In the genomic region with DNA sequence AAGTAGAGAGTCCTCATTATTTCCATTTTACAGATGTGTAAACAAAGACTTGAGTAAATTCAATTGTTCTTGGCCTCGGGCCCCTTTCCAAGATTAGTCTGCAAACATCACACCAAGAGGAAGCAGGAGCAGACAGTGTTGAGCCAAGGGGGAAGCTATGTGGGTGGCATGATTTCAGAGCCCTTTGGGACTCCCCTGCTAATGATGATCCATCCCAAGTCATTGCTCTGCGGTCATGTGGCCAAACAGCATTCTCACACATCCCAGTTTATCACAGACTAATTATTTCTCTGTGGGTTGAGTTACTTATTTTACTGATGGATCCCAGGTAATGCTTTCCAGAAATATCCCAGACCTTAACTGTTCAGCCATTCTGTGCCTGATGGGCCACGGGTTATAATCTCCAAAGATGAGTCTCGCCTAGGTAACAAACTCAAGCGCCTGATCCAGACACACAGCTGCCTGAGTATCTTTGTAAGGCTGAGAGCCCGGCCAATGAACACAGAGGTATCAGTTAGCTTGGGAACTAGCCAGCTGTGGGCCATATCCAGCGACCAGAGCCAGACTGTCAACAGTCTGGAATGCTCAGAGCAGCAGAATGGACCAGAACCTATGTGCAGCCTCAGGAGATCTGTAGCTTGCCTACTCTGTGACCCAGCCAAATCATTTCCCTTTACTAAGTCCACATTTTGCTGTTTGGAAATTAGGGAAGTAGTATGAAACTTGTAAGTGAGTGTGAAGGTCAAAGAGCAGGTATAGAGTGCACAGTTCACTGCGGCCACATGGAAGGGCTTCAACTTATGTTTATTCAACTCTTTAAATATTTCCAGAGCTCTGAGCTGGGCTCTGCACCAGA, we compare ENCODE assay signal across 9 mouse cellular contexts.
DNase-seq lines count a peak whose midpoint lies in the region; ATAC-seq lines count a peak whose summit lies in the region.
"Had no signal": no experiment of that assay in that cellular context is flagged by ENCODE, and none has a peak within 500 bp of the region (broad histone marks: within the 10 kb centered on the region; RNA-seq: fewer than 3 reads in every experiment).

No protein-coding gene starts in this region.

- no peak overlapping the region for H3K4me3 ChIP-seq in heart, embryonic 14.5 days (ENCODE audit: control insufficient read depth in 1 of 2, insufficient read depth in 1 of 2, low read depth in 1 of 2, low read length in 2 of 2)
- no peak overlapping the region for H3K4me3 ChIP-seq in liver, embryonic 16.5 days (ENCODE audit: low read depth, low read length)
- H3K4me3 ChIP-seq in midbrain, embryonic 15.5 days: no peak overlapping the region

- peak; percentile 67 for DNase-seq in Muller cell, postnatal 12 days (ENCODE audit: inconsistent ontology term)
- peak; percentile 21 for DNase-seq in embryo, embryonic 10.5 days (ENCODE audit: low spot score)
- DNase-seq in layer of hippocampus, adult 18-20 months (ENCODE audit: low spot score in 2 of 2): no peak
- no peak for DNase-seq in layer of hippocampus, postnatal 36 days

- WGBS in heart, embryonic 14.5 days: 39% methylated on average over 8 of the region's 8 CpGs
- 50% methylated on average over 8 of the region's 8 CpGs for WGBS in liver, embryonic 16.5 days (ENCODE audit: insufficient replicate concordance)
- WGBS in midbrain, embryonic 15.5 days: 85% methylated on average over 8 of the region's 8 CpGs

- H3K4me1 ChIP-seq in heart, embryonic 14.5 days (ENCODE audit: control insufficient read depth in 2 of 2, insufficient read depth in 2 of 2, low read length in 2 of 2): peaks cover 28 to 39% of the 10 kb centered on the region in 2 experiments
- peaks cover 6% of the 10 kb centered on the region for H3K4me1 ChIP-seq in liver, embryonic 16.5 days (ENCODE audit: control insufficient read depth, low read depth, low read length)
- H3K4me1 ChIP-seq in midbrain, embryonic 15.5 days: no peaks in the 10 kb centered on the region

- no peak overlapping the region for H3K9ac ChIP-seq in heart, embryonic 14.5 days (ENCODE audit: low read length)
- H3K9ac ChIP-seq in liver, embryonic 16.5 days (ENCODE audit: low read depth, low read length): no peak overlapping the region
- H3K9ac ChIP-seq in midbrain, embryonic 15.5 days: no peak overlapping the region

- H3K9me3 ChIP-seq in heart, embryonic 14.5 days (ENCODE audit: control insufficient read depth, low read length): no peaks in the 10 kb centered on the region
- no peaks in the 10 kb centered on the region for H3K9me3 ChIP-seq in liver, embryonic 16.5 days (replicated peaks; ENCODE audit: control insufficient read depth, low read length)
- no peaks in the 10 kb centered on the region for H3K9me3 ChIP-seq in midbrain, embryonic 15.5 days

- H3K4me2 ChIP-seq in heart, embryonic 14.5 days (ENCODE audit: low read length): no peak overlapping the region
- H3K4me2 ChIP-seq in liver, embryonic 16.5 days (ENCODE audit: low read depth, low read length): no peak overlapping the region
- H3K4me2 ChIP-seq in midbrain, embryonic 15.5 days: no peak overlapping the region

- no peaks in the 10 kb centered on the region for H3K36me3 ChIP-seq in heart, embryonic 14.5 days (ENCODE audit: control insufficient read depth, insufficient read depth, low read length)
- H3K36me3 ChIP-seq in liver, embryonic 16.5 days (ENCODE audit: control insufficient read depth, insufficient read depth): no peaks in the 10 kb centered on the region
- no peaks in the 10 kb centered on the region for H3K36me3 ChIP-seq in midbrain, embryonic 15.5 days (replicated peaks)

- H3K27me3 ChIP-seq in heart, embryonic 14.5 days (ENCODE audit: control insufficient read depth, insufficient read depth, low read length): no peaks in the 10 kb centered on the region
- H3K27me3 ChIP-seq in liver, embryonic 16.5 days (ENCODE audit: control insufficient read depth, insufficient read depth, low read depth, low read length): no peaks in the 10 kb centered on the region
- no peaks in the 10 kb centered on the region for H3K27me3 ChIP-seq in midbrain, embryonic 15.5 days (replicated peaks)

- H3K27ac ChIP-seq in heart, embryonic 14.5 days (replicated peaks in 1 of 2; ENCODE audit: control insufficient read depth in 1 of 2, insufficient read depth in 1 of 2, low read depth in 2 of 2, low read length in 2 of 2): peak overlapping the region; percentile 29 to 45; a peak in 2 of 4 replicates
- peak overlapping the region; percentile 65 for H3K27ac ChIP-seq in liver, embryonic 16.5 days (ENCODE audit: low read length)
- H3K27ac ChIP-seq in midbrain, embryonic 15.5 days: no peak overlapping the region
- H3K27ac ChIP-seq: macrophage had no signal

- peak; percentile 71; the same call in 1 of the 2 replicates for ATAC-seq in heart, embryonic 14.5 days (ENCODE audit: insufficient number of reproducible peaks, insufficient read depth, low FRiP score, low read depth)
- peak; percentile 88 for ATAC-seq in liver, embryonic 16.5 days (ENCODE audit: low read depth)
- no peak for ATAC-seq in midbrain, embryonic 15.5 days (replicated peaks)
- ATAC-seq: activated CD4-positive, CD25-positive, alpha-beta regulatory T cell, adult 4 months had no signal

Comparison
In these comparisons a context has a peak if more than half of its experiments do, and no peak if none do; other contexts are left out.
1. DNase-seq: peak in Muller cell, postnatal 12 days (single experiment) and embryo, embryonic 10.5 days (single experiment); none in layer of hippocampus, adult 18-20 months (0 of 2) and layer of hippocampus, postnatal 36 days (0 of 2).